Mouse (Mus musculus) small intestine, adult 2 months (tissue): ENCODE results near the gene 9230112D13Rik.

Source experiments
- CTCF ChIP-seq: fragments of 200-500 bp; IDR thresholded peaks from 2 replicates; pipeline ENCODE4 v1.5.1; 2012; ENCODE audit warnings: low read depth, mild to moderate bottlenecking, control low read depth, inconsistent platforms, low read length, moderate library complexity, mixed read lengths; ENCODE audit not compliant: insufficient replicate concordance, insufficient read length; ENCODE audit errors: extremely low read depth
- POLR2A ChIP-seq: fragments of 200-500 bp; IDR thresholded peaks from 2 replicates; pipeline ENCODE4 v1.6.1; 2012; ENCODE audit warnings: low read depth, mild to moderate bottlenecking, control low read depth, inconsistent platforms, low read length, moderate library complexity

GRCm38 (mm10) chr14:34533537-34533936 is 10.9 kb upstream of the 9230112D13Rik start:
- TF ChIP-seq CTCF = no peak
- no peak for TF ChIP-seq POLR2A
